Mouse (Mus musculus): Measurements from ENCODE around the gene St7l.
"Not testable (repeated sequence)": the region's sequence is repeated elsewhere in the genome, so short reads cannot be mapped to it uniquely, and the experiment has no call there.

St7l gene

GRCm38 (mm10) chr3:104863786-104864650, at the start of gene St7l, which contains the start of gene Capza1:
TSS of gene St7l (plus strand) at chr3:104864005.
TSS of gene Capza1 (minus strand) at chr3:104864505.
- DNase-seq (ENCODE audit: low spot score in 2 of 2), result peak; percentile 87 to 88

DNA sequence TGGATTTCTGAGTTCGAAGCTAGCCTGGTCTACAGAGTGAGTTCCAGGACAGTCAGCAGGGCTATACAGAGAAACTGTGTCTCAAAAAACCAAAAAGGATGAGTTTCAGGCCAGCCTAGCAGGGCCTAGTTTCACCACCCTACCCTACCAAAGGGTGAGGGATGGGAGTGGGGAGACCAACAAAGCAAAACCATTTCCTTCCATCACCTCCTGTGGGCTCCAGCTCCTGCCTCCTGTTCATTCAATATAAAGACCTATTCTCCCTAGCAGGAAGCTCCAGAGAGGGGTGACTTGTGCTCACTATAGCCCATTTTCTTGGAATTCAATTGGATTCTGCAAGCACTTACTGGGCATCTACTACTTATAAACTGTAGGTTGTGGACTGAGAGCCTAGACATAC, 49.1 kb upstream of the St7l start:
- DNase-seq (ENCODE audit: low spot score in 2 of 2), result no peak

DNA sequence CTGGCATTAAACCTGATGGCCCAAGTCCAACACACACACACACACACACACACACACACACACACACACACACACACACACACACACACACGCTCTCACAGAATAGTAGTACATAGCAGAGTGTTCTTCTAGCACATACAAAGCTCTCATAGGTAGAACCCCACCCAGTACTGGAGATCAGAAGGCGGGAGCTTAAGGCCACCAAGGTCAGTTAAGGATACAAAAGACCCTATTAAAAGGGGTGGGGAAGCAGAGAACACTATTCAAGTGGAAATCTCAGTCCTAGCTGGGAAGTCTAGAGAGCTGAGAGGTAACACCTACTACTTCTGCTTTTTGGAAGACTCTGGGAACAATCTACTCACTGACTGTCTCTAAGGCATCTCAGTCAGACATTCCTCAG, 48.5 kb upstream of the St7l start:
- no peak for DNase-seq (ENCODE audit: low spot score in 2 of 2)

DNA sequence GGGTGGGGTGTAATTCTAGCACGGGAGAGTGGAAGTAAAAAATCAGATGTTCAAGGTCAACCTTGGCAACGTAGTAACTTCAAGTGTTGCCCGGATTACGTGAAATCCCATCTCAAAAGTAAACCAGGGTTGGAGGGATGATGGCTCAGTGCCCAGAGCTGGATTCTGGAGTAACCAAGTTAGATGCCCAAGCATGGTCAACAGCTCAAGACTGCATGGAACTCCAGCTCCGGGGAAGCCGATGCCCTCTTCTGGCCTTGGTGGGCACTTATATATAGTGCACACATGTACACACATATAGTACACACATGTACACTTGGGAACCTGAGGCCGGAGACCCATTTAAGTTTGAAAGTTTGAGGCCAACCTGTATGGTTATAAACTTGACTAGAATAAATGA, 47.7 kb upstream of the St7l start:
- no peak for DNase-seq (ENCODE audit: low spot score in 2 of 2)

DNA sequence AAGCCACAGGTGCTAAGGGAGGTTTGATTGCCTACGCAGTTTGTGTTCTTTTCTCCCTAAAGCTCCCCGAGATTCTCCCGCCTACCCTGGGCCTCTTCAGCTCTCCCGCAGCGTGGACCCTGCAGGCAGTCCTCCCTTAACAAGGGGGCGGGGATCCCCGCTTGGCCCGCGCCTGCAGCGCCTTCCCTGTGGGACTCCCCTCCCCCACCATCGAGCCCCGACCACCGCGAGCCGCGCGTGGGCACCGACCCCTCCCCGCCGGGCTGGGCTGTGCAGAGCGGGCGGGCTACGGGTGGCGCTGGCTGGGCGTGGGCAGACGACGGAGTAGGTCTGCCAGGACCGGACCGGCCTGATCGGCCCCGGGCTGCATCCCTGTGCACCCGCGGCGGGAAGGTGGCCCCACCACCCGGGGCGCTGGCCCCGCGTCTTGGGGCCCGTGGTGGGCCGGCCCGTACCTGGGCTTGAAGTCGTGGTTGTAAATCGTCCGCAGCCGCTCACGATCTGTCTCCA, 46.3 kb upstream of the St7l start:
- peak; percentile 38 to 47 for DNase-seq (ENCODE audit: low spot score in 2 of 2)

DNA sequence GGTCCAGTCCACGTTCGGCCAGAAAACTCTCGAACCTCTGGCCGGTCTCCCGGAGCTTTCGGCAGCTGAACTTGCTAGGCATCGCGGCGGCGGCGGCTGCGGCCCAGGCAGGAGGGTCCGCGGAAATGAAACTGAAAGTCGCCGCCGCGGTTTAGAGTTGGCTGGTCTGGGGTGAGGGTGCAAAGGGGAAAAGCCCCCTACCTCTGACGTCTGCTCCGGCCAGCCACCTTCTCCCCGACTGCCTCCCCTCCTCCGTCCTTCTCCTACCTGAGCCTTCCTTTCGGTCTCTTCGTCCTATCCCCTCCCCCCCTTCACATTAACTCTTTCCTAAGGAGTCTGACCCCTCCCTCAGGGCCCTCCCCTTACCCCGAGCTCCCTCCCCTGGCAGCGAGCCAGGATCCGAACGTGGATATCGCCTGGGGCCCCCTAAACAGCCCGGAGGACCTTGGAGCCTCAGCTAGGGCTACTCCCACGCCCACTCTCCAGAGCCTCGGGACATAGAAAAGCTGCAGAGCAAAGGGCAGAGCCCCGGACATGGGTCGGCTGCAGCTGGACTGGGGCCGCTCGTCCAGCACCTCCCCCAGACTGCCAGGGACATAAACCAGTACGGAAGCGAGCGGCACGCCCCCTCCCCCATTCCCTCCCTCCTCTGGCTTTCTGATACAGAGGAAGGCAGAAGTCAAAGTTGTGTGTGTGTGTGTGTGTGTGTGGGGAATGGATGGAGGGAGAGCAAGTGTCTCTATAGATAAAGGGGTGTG, 45.6 kb upstream of the St7l start, which contains the start of gene Mov10:
TSS of gene Mov10 (minus strand) at position 573 of the 758 bp plus-strand sequence.
- peak; percentile 33 to 41 for DNase-seq (ENCODE audit: low spot score in 2 of 2)

DNA sequence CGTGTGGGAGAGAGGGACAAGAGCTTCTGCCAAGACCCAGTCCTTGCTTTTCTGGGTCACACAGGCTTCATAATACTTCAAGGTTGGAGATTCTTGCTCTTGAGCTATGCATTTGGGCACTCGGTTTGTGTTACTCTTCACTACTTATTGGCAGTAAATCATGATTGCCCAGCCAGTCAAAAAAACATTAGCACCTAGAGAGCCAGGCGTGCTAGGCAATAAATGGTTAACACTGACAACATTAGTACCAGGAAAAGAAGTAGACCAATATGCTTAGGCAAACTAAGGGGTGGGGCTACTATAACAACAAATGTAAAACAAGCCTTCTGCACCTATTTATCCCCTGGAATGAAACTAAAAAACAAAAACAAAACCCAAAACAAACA, 45.1 kb upstream of the St7l start:
- DNase-seq (ENCODE audit: low spot score in 2 of 2), result peak in 1 of 2 experiments; percentile 18

DNA sequence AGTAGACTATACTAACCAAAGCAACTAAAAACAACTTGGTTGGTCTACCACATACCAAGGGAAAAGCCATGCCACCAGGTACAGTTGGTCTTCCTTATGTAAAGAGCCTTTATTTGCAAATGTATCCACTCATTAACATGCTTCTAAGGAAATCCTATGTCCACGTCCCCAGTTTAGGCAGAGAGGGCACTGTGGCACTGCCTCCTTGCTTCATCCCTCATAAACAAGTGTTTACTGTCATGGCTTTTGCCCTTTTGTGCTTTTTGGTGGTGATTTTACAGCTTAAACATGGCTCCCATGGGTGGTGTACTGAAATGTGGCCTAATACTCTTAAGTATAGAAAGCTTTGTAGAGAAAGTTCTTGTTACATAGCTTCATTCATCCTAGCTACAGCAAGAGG, 43.4 kb upstream of the St7l start:
- DNase-seq (ENCODE audit: low spot score in 2 of 2), result no peak

- no peak for DNase-seq (ENCODE audit: low spot score in 2 of 2)
Measured at GRCm38 (mm10) chr3:104822413-104822812, 41.4 kb upstream of the St7l start.

DNA sequence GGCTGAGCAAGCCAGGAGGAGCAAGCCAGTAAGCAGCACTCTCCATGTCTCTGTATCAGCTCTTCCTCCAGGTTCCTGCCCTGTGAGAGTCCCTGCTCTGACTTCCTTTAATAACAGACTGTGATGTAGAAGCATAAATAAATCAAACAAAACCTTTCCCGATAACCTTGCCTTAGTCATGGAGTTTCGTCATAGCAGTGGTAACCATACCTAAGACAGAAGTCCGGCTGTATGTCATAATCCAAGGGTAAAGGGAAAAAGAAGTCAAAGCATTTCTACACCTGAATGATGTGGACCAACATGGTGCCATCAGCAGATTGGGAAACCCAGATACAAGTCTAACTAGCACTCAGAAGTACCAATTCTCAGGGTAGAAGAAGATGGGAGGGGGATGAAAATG, 28.0 kb upstream of the St7l start:
- no peak for DNase-seq (ENCODE audit: low spot score in 2 of 2)

- DNase-seq (ENCODE audit: low spot score in 2 of 2), result no peak
Measured at GRCm38 (mm10) chr3:104841049-104841448, 22.8 kb upstream of the St7l start.

DNA sequence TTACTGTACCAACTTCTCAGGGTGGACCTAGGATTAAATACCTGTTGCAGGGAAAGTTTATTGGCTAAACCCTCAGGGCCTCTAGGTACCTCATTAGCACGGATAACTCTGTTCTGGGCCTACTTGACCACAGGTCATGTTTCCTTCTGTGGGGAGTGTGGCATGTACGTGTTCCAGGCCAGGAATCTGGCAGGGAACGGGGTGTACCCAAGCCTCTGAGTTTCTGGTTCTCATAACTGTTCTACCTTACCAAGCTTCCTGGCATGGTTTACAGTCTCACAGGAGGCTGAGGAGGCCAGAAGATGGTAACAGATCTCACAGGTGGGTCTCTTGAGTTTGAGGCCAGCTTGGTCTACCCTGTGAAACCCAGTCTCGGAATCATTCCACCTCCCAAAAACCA, 17.2 kb upstream of the St7l start:
- DNase-seq (ENCODE audit: low spot score in 2 of 2), result no peak

GRCm38 (mm10) chr3:104854465-104854864, 9.3 kb upstream of the St7l start:
- DNase-seq (ENCODE audit: low spot score in 2 of 2), result no peak

DNA sequence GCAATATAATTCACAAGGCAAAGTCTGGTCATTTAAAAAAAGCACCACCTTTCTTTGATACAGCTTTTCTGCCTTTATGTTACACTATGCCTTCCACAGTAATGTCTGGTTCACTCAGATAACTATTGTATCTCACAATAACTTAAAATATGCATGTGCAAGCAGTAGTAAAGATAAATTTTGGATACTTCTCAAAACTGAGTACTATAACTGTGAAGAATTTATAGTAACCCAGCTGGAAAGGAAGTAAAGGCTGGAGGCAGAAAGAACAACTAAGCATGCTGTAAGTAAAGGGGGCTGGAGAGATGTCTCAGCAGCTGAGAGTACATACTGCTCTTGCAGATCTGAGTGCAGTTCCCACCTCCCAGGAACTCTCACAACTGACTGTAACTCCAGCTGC, 8.9 kb upstream of the St7l start:
- no peak for DNase-seq (ENCODE audit: low spot score in 2 of 2)

- DNase-seq (ENCODE audit: low spot score in 2 of 2), result no peak
Measured at GRCm38 (mm10) chr3:104856106-104856505, 7.7 kb upstream of the St7l start.

GRCm38 (mm10) chr3:104858560-104858959, 5.2 kb upstream of the St7l start:
- no peak for DNase-seq (ENCODE audit: low spot score in 2 of 2)

DNA sequence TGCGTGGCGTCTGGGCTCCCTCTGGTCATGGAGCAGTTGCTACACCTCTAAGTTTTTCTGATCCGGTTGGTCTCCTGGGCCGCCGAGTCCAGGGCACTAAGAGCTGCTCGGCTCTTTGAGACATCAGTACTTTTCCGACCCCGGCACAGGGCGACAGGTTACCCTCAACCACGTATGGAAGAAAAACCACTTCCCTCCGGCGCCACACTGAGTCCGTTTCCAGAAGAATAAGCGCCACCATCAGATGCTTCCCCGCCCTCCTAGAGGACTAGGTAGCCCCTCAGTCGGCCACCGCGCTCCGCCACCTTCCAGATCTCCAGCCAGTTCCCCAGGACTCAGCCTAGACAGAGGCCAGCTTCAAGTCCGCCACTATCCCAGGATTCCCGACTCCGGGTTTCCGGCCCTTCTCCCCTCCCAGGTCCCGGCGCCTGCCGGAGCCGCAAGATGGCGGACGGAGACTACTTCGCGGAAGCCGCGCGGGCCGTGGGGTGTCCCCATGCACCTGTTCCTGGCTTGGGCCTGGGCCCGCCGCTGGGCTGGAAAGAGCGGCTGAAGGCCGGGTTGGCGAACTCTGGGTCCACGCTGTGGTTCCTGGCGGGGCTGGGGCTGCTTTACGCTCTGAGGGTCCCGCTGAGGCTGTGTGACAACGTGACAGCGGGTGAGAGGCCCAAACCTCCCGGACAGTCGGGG, 991 bp downstream of the St7l start:
- peak; percentile 88 to 91 for DNase-seq (ENCODE audit: low spot score in 2 of 2)

- no peak for DNase-seq (ENCODE audit: low spot score in 2 of 2)
Measured at GRCm38 (mm10) chr3:104865341-104865788, 1.6 kb downstream of the St7l start.

DNA sequence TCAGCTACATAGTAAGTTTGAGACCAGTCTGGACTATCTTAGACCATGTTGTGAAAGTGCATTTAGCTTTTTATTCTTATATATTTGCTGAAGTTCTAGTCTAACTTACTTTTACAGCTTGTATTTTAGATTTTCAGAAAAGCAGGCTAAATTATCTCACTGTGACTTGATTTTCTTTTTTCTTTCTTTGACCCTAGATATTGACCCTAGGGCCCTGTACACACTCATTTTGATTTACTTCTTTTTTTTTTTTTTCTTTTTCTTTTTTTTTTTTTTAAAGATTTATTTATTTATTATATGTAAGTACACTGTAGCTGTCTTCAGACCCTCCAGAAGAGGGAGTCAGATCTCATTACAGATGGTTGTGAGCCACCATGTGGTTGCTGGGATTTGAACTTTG, 2.9 kb downstream of the St7l start:
- DNase-seq (ENCODE audit: low spot score in 2 of 2), result not testable (repeated sequence)

DNA sequence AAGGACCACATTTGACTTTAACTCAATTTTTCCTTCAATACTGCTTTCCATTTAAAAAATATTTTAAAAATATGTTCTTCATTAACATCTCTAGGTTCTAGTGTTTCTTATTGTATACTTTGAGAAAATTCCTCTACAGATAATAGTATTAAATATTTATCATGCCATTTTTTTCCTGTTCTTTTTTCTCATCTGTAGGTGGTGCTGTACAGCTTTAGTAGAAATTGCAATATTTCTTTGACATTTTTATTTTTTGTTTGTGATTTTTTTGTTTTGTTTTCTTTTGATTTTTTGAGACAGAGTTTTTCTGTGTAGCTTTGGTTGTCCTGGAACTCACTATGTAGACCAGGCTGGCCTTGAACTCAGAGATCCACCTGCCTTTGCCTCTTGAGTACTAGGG, 5.8 kb downstream of the St7l start:
- DNase-seq (ENCODE audit: low spot score in 2 of 2), result no peak

GRCm38 (mm10) chr3:104888585-104888984, 24.8 kb downstream of the St7l start:
- DNase-seq (ENCODE audit: low spot score in 2 of 2), result no peak

DNA sequence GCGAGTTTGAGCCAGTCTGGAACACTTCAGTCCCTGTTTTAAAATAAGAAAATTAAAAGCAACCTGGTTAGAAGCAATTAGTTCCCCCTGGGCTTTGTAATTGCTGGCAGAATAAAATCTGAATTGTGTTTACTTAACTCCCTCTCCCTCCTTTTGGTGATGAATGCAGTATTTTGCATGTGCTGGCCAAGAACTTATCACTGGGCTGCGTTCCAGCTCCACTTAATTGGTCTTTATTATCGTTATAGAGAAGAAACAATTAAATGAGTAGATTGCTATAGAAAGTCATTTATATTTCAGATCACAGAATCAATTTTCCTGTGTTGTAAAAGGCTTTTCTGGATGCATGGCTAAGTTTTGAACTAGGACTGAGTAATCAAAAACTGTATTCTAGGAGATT, 32.3 kb downstream of the St7l start:
- DNase-seq (ENCODE audit: low spot score in 2 of 2), result no peak
